Mouse (Mus musculus) G1E (cell line): ENCODE data around the gene Snrnp200. TPM values are rescaled to one million over a fixed set of nuclear protein-coding genes. Genes with fewer than 3 reads are reported as not detected.

Experiments
- ATAC-seq: 2 replicates; pipeline ENCODE4 v1.8.0; 2016; ENCODE audit warnings: mild to moderate bottlenecking; ENCODE audit not compliant: insufficient number of reproducible peaks, poor library complexity, low FRiP score, severe bottlenecking; ENCODE audit errors: extremely low read depth
- DNase-seq: peaks from one replicate; pipeline ENCODE4 v3.0.0; 2012; ENCODE audit warnings: low spot score
- H3K27me3 ChIP-seq: 2 replicates; pipeline ENCODE4 v1.6.1; 2012; ENCODE audit warnings: mild to moderate bottlenecking, low read length, inconsistent platforms; ENCODE audit not compliant: insufficient read depth
- H3K36me3 ChIP-seq: replicated peaks from 2 replicates; pipeline ENCODE3; 2012; ENCODE audit warnings: mild to moderate bottlenecking, inconsistent platforms
- H3K4me1 ChIP-seq: 2 replicates; pipeline ENCODE4 v1.6.1; 2012; ENCODE audit warnings: low read depth, low read length, inconsistent platforms, mixed read lengths; ENCODE audit not compliant: insufficient read depth
- H3K4me3 ChIP-seq: 2 replicates; pipeline ENCODE4 v1.5.1; 2012; ENCODE audit warnings: low read depth, mild to moderate bottlenecking, inconsistent platforms, low read length, moderate library complexity, mixed read lengths
- H3K9me3 ChIP-seq: replicated peaks from 2 replicates; pipeline ENCODE4 v1.6.1; 2012; ENCODE audit warnings: inconsistent platforms
- CTCF ChIP-seq: IDR thresholded peaks from 2 replicates; pipeline ENCODE4 v1.5.1; 2012; ENCODE audit warnings: low read depth, low read length, inconsistent platforms, mixed read lengths
- GATA1 ChIP-seq: IDR thresholded peaks from 2 replicates; pipeline ENCODE4 v1.6.1; 2012; ENCODE audit warnings: borderline replicate concordance, low read length, inconsistent platforms, mixed read lengths
- GATA2 ChIP-seq: IDR thresholded peaks from 2 replicates; pipeline ENCODE4 v1.6.1; 2012; ENCODE audit warnings: low read depth, low read length, inconsistent platforms, borderline replicate concordance
- POLR2AphosphoS5 ChIP-seq: IDR thresholded peaks from 2 replicates; pipeline ENCODE4 v1.6.1; 2012; ENCODE audit warnings: low read depth, low read length, inconsistent platforms; ENCODE audit not compliant: insufficient replicate concordance
- TAL1 ChIP-seq: conservative IDR thresholded peaks from 2 replicates; pipeline ENCODE4 v1.6.1; 2012; ENCODE audit warnings: low read depth, low read length, inconsistent platforms, mixed read lengths
- polyA plus RNA-seq: library from polyadenylated mRNA; stranded (reverse); fragments of >175 nt; gene quantifications from 2 replicates; pipeline ENCODE4 v1.2.3, GENCODE M21; 2012
- total RNA-seq, 2 experiments: library from RNA; stranded (forward) in 1 of 2; stranded (reverse) in 1 of 2; fragments of 200-1000 nt in 1 of 2; fragments of >200 nt in 1 of 2; fragmentation: Nextera tagmentation in 1 of 2; gene quantifications; 2 replicates each; pipeline ENCODE4 v1.2.3; 2014 to 2017

Snrnp200 gene
- total and polyA plus RNA-seq, 3 experiments = 32.5 to 216 (median 155) TPM

DNA sequence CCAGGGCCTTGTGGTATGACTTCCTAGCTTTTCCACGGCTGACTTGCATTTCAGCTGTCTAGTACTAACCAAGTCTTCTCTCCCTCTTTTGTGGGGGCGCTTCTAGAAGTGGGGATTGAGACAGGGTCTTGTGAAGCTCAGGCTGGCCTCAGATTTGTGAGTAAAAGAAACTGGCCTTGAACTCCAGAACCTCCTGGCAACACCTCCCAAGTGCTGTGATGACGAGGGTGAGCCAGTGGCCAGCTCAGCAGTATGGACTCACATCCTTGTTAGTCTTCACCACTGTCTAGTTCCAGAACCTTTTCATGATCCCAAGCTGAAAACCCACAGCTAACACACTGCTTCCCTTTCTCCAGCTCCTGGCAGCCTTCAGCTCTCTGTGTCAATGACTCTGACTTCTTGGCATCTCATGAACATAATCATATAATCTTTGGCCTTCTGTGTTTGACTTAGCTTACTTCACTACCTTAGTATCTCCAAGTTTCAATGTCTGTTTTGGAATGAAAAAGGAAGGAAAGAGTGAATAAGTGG lies 46.5 kb downstream of the Snrnp200 start:
- no peaks in the 10 kb centered on the region for H3K9me3 ChIP-seq
- H3K4me3 ChIP-seq = no peak overlapping the region
- ATAC-seq (no peak), DNase-seq (no peak)
- TF ChIP-seq POLR2AphosphoS5 (no peak), CTCF (no peak), GATA2 (no peak), GATA1 (no peak), TAL1 (no peak)
- peaks cover 90% of the 10 kb centered on the region for H3K36me3 ChIP-seq
- H3K4me1 ChIP-seq = peaks cover 10% of the 10 kb centered on the region
- H3K27me3 ChIP-seq = no peaks in the 10 kb centered on the region

DNA sequence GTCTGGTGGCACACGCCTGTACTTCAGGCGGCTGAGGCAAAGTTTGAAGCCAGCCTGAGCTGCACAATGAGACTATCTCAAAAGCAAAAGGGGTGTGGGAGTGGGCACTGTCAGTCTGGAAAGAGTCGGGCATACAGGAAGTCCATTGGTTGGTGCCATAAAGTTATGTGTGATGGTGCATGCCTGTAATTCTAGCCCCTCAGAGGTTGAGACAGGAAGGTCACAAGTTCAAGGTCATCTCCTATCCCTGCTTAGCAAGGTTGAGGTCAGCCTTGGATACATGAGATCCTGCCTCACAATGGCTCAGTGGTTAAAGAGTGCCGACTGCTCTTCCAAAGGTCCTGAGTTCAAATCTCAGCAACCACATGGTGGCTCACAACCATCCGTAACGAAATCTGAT lies 47.1 kb downstream of the Snrnp200 start:
- DNase-seq (no peak), ATAC-seq (no peak)
- no peak for TF ChIP-seq CTCF
- TF ChIP-seq POLR2AphosphoS5 = no peak
- TF ChIP-seq GATA1 = no peak
- TF ChIP-seq TAL1 = no peak
- no peak for TF ChIP-seq GATA2
- Histone ChIP-seq H3K4me3 (no peak overlapping the region), H3K36me3 (peaks cover 93% of the 10 kb centered on the region), H3K27me3 (no peaks in the 10 kb centered on the region), H3K9me3 (no peaks in the 10 kb centered on the region), H3K4me1 (peaks cover 6% of the 10 kb centered on the region)

DNA sequence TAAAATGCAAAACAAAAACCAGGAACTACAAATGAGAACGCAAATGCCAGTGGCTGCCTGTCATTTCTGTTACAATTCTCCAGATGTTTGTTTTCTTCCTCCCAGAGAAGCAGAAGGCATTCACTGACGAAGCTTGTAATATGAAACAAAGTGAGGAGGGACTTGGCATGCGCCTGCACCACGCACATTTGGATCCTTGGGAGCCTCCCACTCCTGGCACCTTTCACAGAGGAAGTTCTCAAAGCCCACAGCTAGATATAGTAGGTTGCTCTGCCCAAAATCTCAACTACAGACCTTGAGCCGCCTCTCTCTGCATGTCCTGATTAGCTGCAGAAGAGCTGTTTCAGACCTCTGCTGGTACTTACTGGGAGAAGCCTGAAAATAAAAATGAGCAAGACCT lies 51.2 kb downstream of the Snrnp200 start:
- Histone ChIP-seq H3K4me3 (no peak overlapping the region), H3K9me3 (no peaks in the 10 kb centered on the region), H3K4me1 (no peaks in the 10 kb centered on the region; the same call in 1 of the 2 replicates), H3K36me3 (peaks cover 60% of the 10 kb centered on the region), H3K27me3 (no peaks in the 10 kb centered on the region)
- ATAC-seq (no peak), DNase-seq (no peak)
- TF ChIP-seq CTCF (no peak), GATA2 (no peak), POLR2AphosphoS5 (no peak), TAL1 (no peak), GATA1 (no peak)

DNA sequence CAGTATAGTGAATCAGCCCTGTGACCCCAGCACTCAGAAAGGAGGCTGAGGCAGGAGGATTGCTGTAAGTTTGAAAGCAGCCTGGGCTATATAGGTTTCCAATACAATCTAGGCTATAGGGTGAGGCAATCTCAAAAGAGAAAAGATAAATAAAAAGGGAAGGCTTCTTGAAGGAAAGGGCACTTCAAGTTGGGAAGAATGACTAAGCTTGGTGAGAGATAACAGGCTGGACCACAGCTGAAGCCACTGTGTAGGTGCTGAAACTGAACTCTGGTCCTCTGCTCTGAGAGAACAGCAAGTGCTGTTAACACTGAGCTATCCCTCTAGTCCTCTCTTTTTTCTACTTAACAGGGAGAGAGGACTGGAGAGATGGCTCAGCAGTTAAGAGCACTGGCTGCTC lies 54.3 kb downstream of the Snrnp200 start:
- ATAC-seq = no peak
- no peak for DNase-seq
- H3K4me3 ChIP-seq = no peak overlapping the region
- TF ChIP-seq CTCF (no peak), GATA2 (no peak), POLR2AphosphoS5 (no peak), GATA1 (no peak), TAL1 (no peak)
- no peaks in the 10 kb centered on the region for H3K27me3 ChIP-seq
- H3K9me3 ChIP-seq = no peaks in the 10 kb centered on the region
- H3K36me3 ChIP-seq = peaks cover 37% of the 10 kb centered on the region
- peaks cover 4% of the 10 kb centered on the region; the same call in 1 of the 2 replicates for H3K4me1 ChIP-seq

DNA sequence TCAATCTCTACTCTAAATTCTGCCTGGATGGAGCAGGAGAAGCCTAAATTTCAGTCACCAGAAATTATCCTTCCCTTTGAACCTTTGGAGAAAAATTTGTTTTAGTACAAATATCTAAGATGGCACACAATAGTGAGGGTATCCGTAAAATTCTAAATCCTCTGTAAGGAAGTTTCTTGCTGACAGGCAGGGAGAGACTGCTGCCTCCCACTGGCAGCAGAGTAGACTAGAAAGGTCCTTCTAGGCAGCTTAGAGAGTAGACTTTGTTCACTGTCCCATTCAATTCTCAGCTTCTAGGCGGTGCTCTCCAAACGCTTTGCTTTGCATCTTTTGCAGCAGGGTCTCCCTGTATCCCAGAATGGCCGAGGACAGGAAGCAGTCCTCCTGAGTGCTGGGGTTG lies 59.7 kb downstream of the Snrnp200 start:
- TF ChIP-seq GATA2 (no peak), TAL1 (no peak), POLR2AphosphoS5 (no peak), CTCF (no peak)
- peaks cover 21% of the 10 kb centered on the region for H3K36me3 ChIP-seq
- no peaks in the 10 kb centered on the region for H3K27me3 ChIP-seq
- no peak overlapping the region for H3K4me3 ChIP-seq
- no peaks in the 10 kb centered on the region for H3K9me3 ChIP-seq
- no peak for ATAC-seq
- H3K4me1 ChIP-seq = peaks cover 26% of the 10 kb centered on the region
- no peak for DNase-seq

DNA sequence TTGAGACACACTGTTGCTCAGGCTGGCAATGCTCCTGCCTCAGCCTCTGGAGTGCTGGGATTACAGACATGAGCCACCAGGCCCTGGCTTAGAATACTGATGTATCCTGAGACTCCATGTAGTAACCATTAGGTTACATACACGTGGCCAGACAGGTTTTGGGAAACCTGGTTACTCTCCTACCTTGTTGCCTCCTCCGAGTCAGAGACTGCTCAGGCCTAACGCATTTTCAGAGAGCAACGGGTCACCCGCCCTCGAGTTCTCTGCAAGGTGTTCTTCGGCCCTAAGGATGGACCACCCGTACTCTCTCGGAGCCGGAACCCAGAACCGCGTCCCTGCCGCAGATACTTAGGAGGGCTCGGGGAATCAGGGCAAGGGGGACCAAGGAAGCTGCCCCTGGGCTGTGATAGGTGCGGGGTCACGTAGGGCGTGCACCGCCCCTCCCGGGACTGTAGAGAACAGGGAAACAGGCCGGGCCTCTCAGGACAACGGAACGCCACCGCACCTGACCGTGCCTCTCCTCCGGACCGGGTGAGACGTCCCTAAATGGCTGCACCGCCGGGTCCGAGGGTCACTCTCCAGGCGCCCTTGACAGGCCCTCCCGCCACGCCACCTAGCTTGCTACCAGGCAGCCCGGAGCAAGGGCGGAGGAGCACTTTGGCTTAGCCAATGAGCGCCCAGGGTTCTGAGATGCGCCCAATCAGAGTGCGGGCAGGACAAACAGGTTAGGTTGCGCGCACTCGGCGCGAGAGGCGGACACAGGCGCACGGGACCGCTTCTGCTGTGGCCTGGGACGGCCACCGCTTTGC lies 61.5 kb downstream of the Snrnp200 start, which contains the start of gene Stard7:
Stard7 (plus strand) TSS at position 728 of the 809 bp plus-strand sequence.
- no peak for TF ChIP-seq GATA1
- TF ChIP-seq CTCF = no peak
- TF ChIP-seq TAL1 = no peak
- no peak for TF ChIP-seq GATA2
- TF ChIP-seq POLR2AphosphoS5 = no peak
- no peaks in the 10 kb centered on the region for H3K27me3 ChIP-seq
- peak within 1 kb of the TSS; percentile 83 for H3K4me3 ChIP-seq
- DNase-seq = peak; percentile 97
- ATAC-seq = peak; percentile 94
- no peaks in the 10 kb centered on the region for H3K9me3 ChIP-seq
- H3K36me3 ChIP-seq = peaks cover 26% of the 10 kb centered on the region
- peaks cover 33% of the 10 kb centered on the region for H3K4me1 ChIP-seq
